Mouse (Mus musculus) hematopoietic stem cell, adult 5-6 weeks (primary cell): ENCODE results near the gene Rimkla. TPM values are rescaled to one million over a fixed set of nuclear protein-coding genes. Genes with fewer than 3 reads are reported as not detected.

Experiments
- ATAC-seq, 2 experiments: fragments of 125-278 bp in 1 of 2; replicated peaks in 1 of 2; 2 replicates each; pipeline ENCODE4 v1.8.0; 2016 to 2017; ENCODE audit warnings: inconsistent platforms in 2 of 2, mild to moderate bottlenecking in 2 of 2, moderate number of reproducible peaks in 2 of 2, low read depth in 1 of 2, moderate TSS enrichment in 1 of 2; ENCODE audit not compliant: low FRiP score in 2 of 2, poor library complexity in 2 of 2, severe bottlenecking in 2 of 2, insufficient read depth in 1 of 2, low TSS enrichment in 1 of 2
- total RNA-seq: library from RNA; stranded (forward); fragments of 172-1452, 232-1000 nt; gene quantifications from 2 replicates; pipeline ENCODE4 v1.2.3, GENCODE M21; 2017

Rimkla gene
- total RNA-seq, 1 experiment from 2014 or later, result not detected

GRCm38 (mm10) chr4:119437936-119438335, 54.5 kb downstream of the Rimkla start:
- no peak for ATAC-seq

- ATAC-seq, result peak; percentile 74 to 75
Measured at GRCm38 (mm10) chr4:119430678-119431077, 61.8 kb downstream of the Rimkla start.

- peak; percentile 33 to 48; a peak in 1 of 4 replicates for ATAC-seq
Measured at GRCm38 (mm10) chr4:119427680-119428079, 64.7 kb downstream of the Rimkla start.

- no peak for ATAC-seq
Measured at GRCm38 (mm10) chr4:119425601-119426000, 66.8 kb downstream of the Rimkla start.

- no peak for ATAC-seq
Measured at GRCm38 (mm10) chr4:119425077-119425476, 67.4 kb downstream of the Rimkla start.

- peak; percentile 80 to 94 for ATAC-seq
Measured at GRCm38 (mm10) chr4:119422294-119422964, 70.0 kb downstream of the Rimkla start, which contains the start of the genes Ppcs and Zmynd12. Ppcs (minus strand) TSS chr4:119422420. Zmynd12 (plus strand) TSS chr4:119422814.

- ATAC-seq, result peak; percentile 10 to 55; a peak in 2 of 4 replicates
Measured at GRCm38 (mm10) chr4:119421921-119422293, 70.5 kb downstream of the Rimkla start.

GRCm38 (mm10) chr4:119421191-119421590, 71.2 kb downstream of the Rimkla start:
- ATAC-seq, result no peak

- ATAC-seq, result no peak
Measured at GRCm38 (mm10) chr4:119417894-119418293, 74.5 kb downstream of the Rimkla start.

- ATAC-seq, result no peak
Measured at GRCm38 (mm10) chr4:119417270-119417669, 75.2 kb downstream of the Rimkla start.

Other genes starting within 250 kb of the Rimkla start
- gene Cldn19, start 237.2 kb downstream of the Rimkla start, total RNA-seq, result not detected in 2 replicates
- gene Ybx1, start 198.0 kb downstream of the Rimkla start, total RNA-seq, result 798 and 983 TPM in 2 replicates
- 75.5 and 80.9 TPM in 2 replicates for gene Ppih, start 172.1 kb downstream of the Rimkla start, total RNA-seq
- 6.6 and 8.5 TPM in 2 replicates for gene Ccdc30, start 77.1 kb downstream of the Rimkla start, total RNA-seq
- 11.7 and 11.9 TPM in 2 replicates for gene Ppcs, start 70.2 kb downstream of the Rimkla start, total RNA-seq
- gene Zmynd12, start 69.8 kb downstream of the Rimkla start, total RNA-seq, result 0.35 and 1.4 TPM in 2 replicates
- 31.3 and 45.0 TPM in 2 replicates for gene Foxj3, start 44.4 kb upstream of the Rimkla start, total RNA-seq
- gene Frg2f1, start 46.9 kb upstream of the Rimkla start, total RNA-seq, result 2.9 and 9.8 TPM in 2 replicates
- gene Guca2a, start 145.1 kb upstream of the Rimkla start, total RNA-seq, result not detected in 2 replicates
- not detected in 2 replicates for gene Guca2b, start 166.3 kb upstream of the Rimkla start, total RNA-seq
- 10.1 and 16.2 TPM in 2 replicates for gene Hivep3, start 241.2 kb upstream of the Rimkla start, total RNA-seq